Mouse (Mus musculus) MEL (cell line): ENCODE measurements at regions not wholly inside any gene's neighbourhood (a gene's known extent, or its start where the extent isn't known, plus 50 kb on each side); places are given as distances from the start of the nearest gene placed in this dataset.

ENCODE experiments used
- DNase-seq: peaks from one replicate; pipeline ENCODE4 v3.0.0; 2011; ENCODE audit warnings: low read depth, low spot score
- H3K27ac ChIP-seq: 2 replicates; pipeline ENCODE4 v1.5.1; 2012; ENCODE audit warnings: low read depth, mild to moderate bottlenecking, control low read depth, low read length, moderate library complexity; ENCODE audit not compliant: control insufficient read depth
- H3K27me3 ChIP-seq, 2 experiments: fragments of 150-350 bp in 1 of 2; sonication (generic) in 1 of 2; 2 replicates each; pipeline ENCODE4 v1.6.1; 2012; ENCODE audit warnings: low read length in 2 of 2, mild to moderate bottlenecking in 2 of 2, improper control_type of control experiment in 1 of 2, moderate library complexity in 1 of 2; ENCODE audit not compliant: insufficient read depth in 2 of 2, control insufficient read depth in 1 of 2
- H3K36me3 ChIP-seq, 2 experiments: 2 replicates each; pipeline ENCODE4 v1.6.1; 2012 to 2014; ENCODE audit warnings: low read length in 2 of 2, improper control_type of control experiment in 1 of 2, inconsistent platforms in 1 of 2, mild to moderate bottlenecking in 1 of 2; ENCODE audit not compliant: insufficient read depth in 2 of 2, control insufficient read depth in 1 of 2
- H3K4me1 ChIP-seq, 2 experiments: fragments of 150-350 bp in 1 of 2; sonication (generic) in 1 of 2; 2 replicates each; pipeline ENCODE4 v1.6.1; 2012; ENCODE audit warnings: low read length in 2 of 2, improper control_type of control experiment in 1 of 2, mild to moderate bottlenecking in 1 of 2; ENCODE audit not compliant: insufficient read depth in 2 of 2, control insufficient read depth in 1 of 2
- H3K4me3 ChIP-seq, 2 experiments: fragments of 150-350 bp in 1 of 2; sonication (generic) in 1 of 2; 2 replicates each; pipeline ENCODE4 v1.5.1; 2012; ENCODE audit warnings: low read depth in 2 of 2, low read length in 2 of 2, mild to moderate bottlenecking in 2 of 2, moderate library complexity in 2 of 2, control low read depth in 1 of 2, improper control_type of control experiment in 1 of 2; ENCODE audit not compliant: control insufficient read depth in 1 of 2, insufficient read depth in 1 of 2
- H3K79me2 ChIP-seq: 2 replicates; pipeline ENCODE4 v1.6.1; 2012; ENCODE audit warnings: mild to moderate bottlenecking, low read length, moderate library complexity; ENCODE audit not compliant: control insufficient read depth, poor library complexity, insufficient read depth
- H3K9ac ChIP-seq: 2 replicates; pipeline ENCODE4 v1.6.1; 2012; ENCODE audit warnings: low read depth, mild to moderate bottlenecking, control low read depth, low read length, moderate library complexity; ENCODE audit not compliant: control insufficient read depth, poor library complexity, severe bottlenecking
- H3K9me3 ChIP-seq: fragments of 150-350 bp; sonication (generic); replicated peaks from 2 replicates; pipeline ENCODE4 v1.6.1; 2012; ENCODE audit warnings: mild to moderate bottlenecking, low read length, improper control_type of control experiment, moderate library complexity; ENCODE audit not compliant: insufficient read depth
- CHD1 ChIP-seq: IDR thresholded peaks from 2 replicates; pipeline ENCODE4 v1.6.1; 2012; ENCODE audit warnings: low read depth, mild to moderate bottlenecking, inconsistent platforms, low read length, improper control_type of control experiment
- CHD2 ChIP-seq: IDR thresholded peaks from 2 replicates; pipeline ENCODE4 v1.6.1; 2011; ENCODE audit warnings: low read length, improper control_type of control experiment
- CTCF ChIP-seq, 3 experiments: IDR thresholded peaks in 2 of 3; conservative IDR thresholded peaks in 1 of 3; 2 replicates each; pipeline ENCODE4 v1.5.1; 2011 to 2012; ENCODE audit warnings: low read length in 3 of 3, low read depth in 2 of 3, mild to moderate bottlenecking in 2 of 3, improper control_type of control experiment in 1 of 3, inconsistent platforms in 1 of 3, mixed read lengths in 1 of 3, moderate library complexity in 1 of 3; ENCODE audit not compliant: control insufficient read depth in 1 of 3, insufficient read depth in 1 of 3, poor library complexity in 1 of 3, severe bottlenecking in 1 of 3
- E2F4 ChIP-seq: IDR thresholded peaks from 2 replicates; pipeline ENCODE4 v1.6.1; 2011; ENCODE audit warnings: low read depth, low read length, improper control_type of control experiment, borderline replicate concordance
- MAFK ChIP-seq: IDR thresholded peaks from 2 replicates; pipeline ENCODE4 v1.6.1; 2011; ENCODE audit warnings: low read depth, mild to moderate bottlenecking, low read length, improper control_type of control experiment, borderline replicate concordance
- MAX ChIP-seq: IDR thresholded peaks from 2 replicates; pipeline ENCODE4 v1.6.1; 2011; ENCODE audit warnings: low read length, improper control_type of control experiment
- MXI1 ChIP-seq: IDR thresholded peaks from 2 replicates; pipeline ENCODE4 v1.6.1; 2011; ENCODE audit warnings: mild to moderate bottlenecking, low read depth, low read length, improper control_type of control experiment
- MYB ChIP-seq: IDR thresholded peaks from 2 replicates; pipeline ENCODE4 v1.6.1; 2011; ENCODE audit warnings: mild to moderate bottlenecking, low read depth, low read length, improper control_type of control experiment
- POLR2AphosphoS5 ChIP-seq: IDR thresholded peaks from 2 replicates; pipeline ENCODE4 v1.6.1; 2012; ENCODE audit warnings: low read depth, borderline replicate concordance, mild to moderate bottlenecking, inconsistent platforms, low read length, moderate library complexity, mixed read lengths
- RAD21 ChIP-seq: IDR thresholded peaks from 2 replicates; pipeline ENCODE4 v1.6.1; 2011; ENCODE audit warnings: mild to moderate bottlenecking, low read depth, low read length, improper control_type of control experiment
- SIN3A ChIP-seq: IDR thresholded peaks from 2 replicates; pipeline ENCODE4 v1.6.1; 2012; ENCODE audit warnings: low read length, improper control_type of control experiment, inconsistent platforms
- SMC3 ChIP-seq: IDR thresholded peaks from 2 replicates; pipeline ENCODE4 v1.6.1; 2011; ENCODE audit warnings: low read depth, low read length, improper control_type of control experiment
- USF1 ChIP-seq: IDR thresholded peaks from 2 replicates; pipeline ENCODE4 v1.6.1; 2014; ENCODE audit warnings: low read depth, mild to moderate bottlenecking, inconsistent platforms, low read length, improper control_type of control experiment, moderate library complexity
- ZC3H11A ChIP-seq: IDR thresholded peaks from 2 replicates; pipeline ENCODE4 v1.6.1; 2012; ENCODE audit warnings: low read depth, mild to moderate bottlenecking, inconsistent platforms, low read length, improper control_type of control experiment
- ZMIZ1 ChIP-seq: IDR thresholded peaks from 2 replicates; pipeline ENCODE4 v1.6.1; 2012; ENCODE audit warnings: low read depth, mild to moderate bottlenecking, inconsistent platforms, low read length, improper control_type of control experiment, moderate library complexity

GRCm38 (mm10) chr1:59426346-59427203, 55.6 kb upstream of the Fzd7 start:
- no peaks in the 10 kb centered on the region for H3K79me2 ChIP-seq
- no peaks in the 10 kb centered on the region for H3K4me1 ChIP-seq
- H3K4me3 ChIP-seq, result no peak overlapping the region
- TF ChIP-seq USF1, result no peak
- no peak for TF ChIP-seq MAX
- TF ChIP-seq E2F4, result no peak
- TF ChIP-seq MAFK, result no peak
- no peak for TF ChIP-seq CHD2
- TF ChIP-seq SIN3A, result no peak
- no peak for TF ChIP-seq MXI1
- TF ChIP-seq, all 39 proteins: peak for 0
- peaks cover 3 to 14% of the 10 kb centered on the region in 2 experiments; a peak in 3 of 4 replicates for H3K27me3 ChIP-seq
- H3K9me3 ChIP-seq, result no peaks in the 10 kb centered on the region
- H3K36me3 ChIP-seq, result no peaks in the 10 kb centered on the region
- H3K27ac ChIP-seq, result no peak overlapping the region
- no peak overlapping the region for H3K9ac ChIP-seq
- DNase-seq, result no peak

GRCm38 (mm10) chr1:59427204-59427557, 55.0 kb upstream of the Fzd7 start:
- H3K4me3 ChIP-seq, result no peak overlapping the region
- H3K9me3 ChIP-seq, result no peaks in the 10 kb centered on the region
- H3K27ac ChIP-seq, result no peak overlapping the region
- peaks cover 3 to 17% of the 10 kb centered on the region in 2 experiments; a peak in 3 of 4 replicates for H3K27me3 ChIP-seq
- H3K79me2 ChIP-seq, result no peaks in the 10 kb centered on the region
- H3K4me1 ChIP-seq, result no peaks in the 10 kb centered on the region
- no peak for DNase-seq
- H3K9ac ChIP-seq, result no peak overlapping the region
- TF ChIP-seq MAX, result no peak
- TF ChIP-seq CTCF (IDR thresholded peaks at IDR 0.05 in 2 of 3, conservative IDR thresholded peaks at IDR 0.05 in 1 of 3; ENCODE audit: control insufficient read depth in 1 of 3, insufficient read depth in 1 of 3, low read depth in 2 of 3, low read length in 3 of 3, poor library complexity in 1 of 3, severe bottlenecking in 1 of 3), result peak in 2 of 3 experiments; percentile 13 to 20; a peak in 2 of 6 replicates
- peak; percentile 18 for TF ChIP-seq RAD21
- TF ChIP-seq CHD1, result no peak
- no peak for TF ChIP-seq MYB
- peak; percentile 25 for TF ChIP-seq SMC3
- H3K36me3 ChIP-seq, result no peaks in the 10 kb centered on the region

- Histone ChIP-seq H3K4me1 (no peaks in the 10 kb centered on the region), H3K27ac (no peak overlapping the region)
Observed at GRCm38 (mm10) chr1:59429289-59429688, 52.9 kb upstream of the Fzd7 start.

More at GRCm38 (mm10) chr1:59429289-59429688, 52.9 kb upstream of the Fzd7 start:
- H3K4me3 ChIP-seq, result no peak overlapping the region
- TF ChIP-seq ZC3H11A, result no peak
- no peak for TF ChIP-seq POLR2AphosphoS5
- no peak for TF ChIP-seq CHD1
- no peak for TF ChIP-seq ZMIZ1
- no peaks in the 10 kb centered on the region for H3K79me2 ChIP-seq
- H3K36me3 ChIP-seq, result no peaks in the 10 kb centered on the region
- no peak overlapping the region for H3K9ac ChIP-seq
- no peaks in the 10 kb centered on the region for H3K9me3 ChIP-seq
- DNase-seq, result no peak
- peaks cover 11 to 20% of the 10 kb centered on the region in 2 experiments for H3K27me3 ChIP-seq
